Mouse (Mus musculus): ENCODE results near the gene Smlr1.

- TF ChIP-seq POLR2A (IDR thresholded peaks at IDR 0.05; ENCODE audit: insufficient read length, low read depth) (no peak), MYOD1 (IDR thresholded peaks at IDR 0.05; ENCODE audit: control insufficient read depth in 1 of 3, insufficient read length in 2 of 3, low read depth in 2 of 3) (no peak), USF1 (IDR thresholded peaks at IDR 0.05; ENCODE audit: low read depth) (no peak), MAX (IDR thresholded peaks at IDR 0.05; ENCODE audit: low read depth) (no peak), TCF12 (IDR thresholded peaks at IDR 0.05; ENCODE audit: insufficient read depth, poor library complexity, severe bottlenecking) (no peak), SRF (IDR thresholded peaks at IDR 0.05; ENCODE audit: control insufficient read depth, insufficient read length, low read depth) (no peak), MYOG (IDR thresholded peaks at IDR 0.05; ENCODE audit: control insufficient read depth in 1 of 3, insufficient read depth in 1 of 3, insufficient read length in 2 of 3, low read depth in 2 of 3) (no peak), CEBPB (IDR thresholded peaks at IDR 0.05; ENCODE audit: insufficient read depth, poor library complexity, severe bottlenecking) (no peak), E2F4 (IDR thresholded peaks at IDR 0.05; ENCODE audit: insufficient read depth) (no peak)
Measured at GRCm38 (mm10) chr10:25534467-25534866, 1.6 kb downstream of the Smlr1 start.
